Mouse (Mus musculus): ENCODE measurements around the gene 4933411K16Rik. TPM values are rescaled to one million over a fixed set of nuclear protein-coding genes. Genes with fewer than 3 reads are reported as not detected.
"Not testable (repeated sequence)": the region's sequence is repeated elsewhere in the genome, so short reads cannot be mapped to it uniquely, and the experiment has no call there.

The 4933411K16Rik gene
- polyA plus RNA-seq, 1 experiment from 2014 or later: 2.7 TPM

GRCm38 (mm10) chr19:42071886-42072608 lies 20.0 kb downstream of the 4933411K16Rik start:
- DNase-seq (ENCODE audit: low read depth, low spot score) (no peak), ATAC-seq (peak; percentile 6)
- TF ChIP-seq CTCF (IDR thresholded peaks at IDR 0.05): no peak
- in situ Hi-C loops (cut with MboI; ENCODE audit: low pct_unique_long_range_greater_than_20kb): loop anchor here (5.0 kb wide), 1 partner anchor 40 kb away; no protein-coding TSS in a partner anchor
- ChIA-PET POLR2A (interaction anchor here (1.2 to 2.4 kb wide), 2 partner anchors 17 to 37 kb away, joined by 3 to 5 read pairs; no protein-coding TSS in a partner anchor), CTCF (interaction anchor here (0.6 to 9.4 kb wide), 16 partner anchors 8 to 102 kb away, joined by 3 to 154 read pairs (median 8); partner anchors contain the start of genes 4933411K16Rik, Ankrd2, Hoga1 and Morn4)
- H3K27me3 ChIP-seq: no peaks in the 10 kb centered on the region

GRCm38 (mm10) chr19:42072802-42073201 lies 20.8 kb downstream of the 4933411K16Rik start:
- CTCF ChIA-PET: interaction anchor here (0.6 to 9.4 kb wide), 14 partner anchors 8 to 103 kb away, joined by 3 to 154 read pairs (median 9); partner anchors contain the start of genes 4933411K16Rik, Ankrd2, Hoga1 and Morn4
- H3K27me3 ChIP-seq: no peaks in the 10 kb centered on the region
- POLR2A ChIA-PET: interaction anchor here (1.2 to 2.4 kb wide), 2 partner anchors 18 to 38 kb away, joined by 3 to 5 read pairs; no protein-coding TSS in a partner anchor
- ATAC-seq: peak; percentile 79
- peak; percentile 88 for TF ChIP-seq CTCF (IDR thresholded peaks at IDR 0.05)
- DNase-seq (ENCODE audit: low read depth, low spot score): peak; percentile 81
- in situ Hi-C loops (cut with MboI; ENCODE audit: low pct_unique_long_range_greater_than_20kb): loop anchor here (5.0 kb wide), 1 partner anchor 41 kb away; no protein-coding TSS in a partner anchor

DNA sequence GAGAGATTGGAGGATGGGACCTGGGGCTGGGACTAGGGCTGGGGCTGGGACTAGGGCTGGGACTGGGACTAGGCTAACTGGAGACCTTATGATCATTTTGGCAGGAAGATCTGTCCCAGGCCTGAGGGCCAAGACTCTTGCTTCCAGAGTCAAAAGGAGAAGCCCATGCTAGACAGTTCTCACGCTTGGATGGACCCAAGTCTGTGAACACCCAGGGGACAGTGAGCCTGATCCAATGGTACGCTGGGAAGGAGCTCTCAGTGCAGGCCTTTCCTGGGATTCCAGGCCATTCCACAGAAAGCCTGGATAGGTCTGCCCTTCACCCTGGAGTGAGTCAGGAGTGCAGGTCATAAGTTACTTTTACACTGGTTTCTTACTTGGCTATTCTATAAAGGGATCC lies 23.0 kb downstream of the 4933411K16Rik start:
- POLR2A ChIA-PET: interaction anchor here (2.0 kb wide), 1 partner anchor 40 kb away, joined by 8 read pairs; the partner anchor contains the start of gene Ankrd2
- DNase-seq (ENCODE audit: low read depth, low spot score): no peak

DNA sequence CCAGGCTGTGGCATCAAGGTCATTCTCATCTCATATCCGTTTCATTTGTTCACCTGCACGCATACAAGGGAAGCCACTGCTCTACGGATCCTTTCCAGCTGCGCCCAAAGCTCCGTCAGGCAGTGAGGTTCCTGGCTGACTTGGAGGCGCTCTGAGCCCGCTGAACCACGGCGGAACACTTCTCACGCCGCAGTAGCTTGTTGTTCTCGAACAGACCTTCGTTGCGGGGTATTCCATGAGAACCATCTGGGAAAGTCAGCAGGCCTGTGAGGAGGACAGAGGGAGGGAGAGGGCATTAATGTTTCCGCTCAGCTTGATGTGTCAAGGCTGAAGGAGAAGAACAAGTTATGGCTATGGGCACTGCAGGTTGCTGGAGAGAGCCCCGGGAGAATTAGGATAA lies 23.9 kb downstream of the 4933411K16Rik start:
- DNase-seq (ENCODE audit: low read depth, low spot score): no peak
- in situ Hi-C loops (cut with MboI; ENCODE audit: low pct_unique_long_range_greater_than_20kb): no loop called here
- CTCF ChIA-PET: interaction anchor here (9.4 kb wide), 1 partner anchor 41 kb away, joined by 154 read pairs; the partner anchor contains the start of gene Ankrd2
- ATAC-seq: no peak
- no peak for TF ChIP-seq CTCF (IDR thresholded peaks at IDR 0.05)
- POLR2A ChIA-PET: interaction anchor here (0.6 to 2.0 kb wide), 2 partner anchors 33 to 41 kb away, joined by 3 to 8 read pairs; partner anchors contain the start of gene Ankrd2
- H3K27me3 ChIP-seq: no peaks in the 10 kb centered on the region

More for the DNA sequence above, 23.0 kb downstream of the 4933411K16Rik start:
- no peak for ATAC-seq
- TF ChIP-seq CTCF (IDR thresholded peaks at IDR 0.05): no peak
- in situ Hi-C loops (cut with MboI; ENCODE audit: low pct_unique_long_range_greater_than_20kb): no loop called here
- no peaks in the 10 kb centered on the region for H3K27me3 ChIP-seq
- CTCF ChIA-PET: interaction anchor here (1.6 to 9.4 kb wide), 6 partner anchors 12 to 73 kb away, joined by 3 to 154 read pairs (median 8); partner anchors contain the start of genes Ankrd2, Hoga1 and Morn4

- no peak for DNase-seq (ENCODE audit: low read depth, low spot score)
- ChIA-PET CTCF (interaction anchor here (2.3 to 3.7 kb wide), 4 partner anchors 8 to 84 kb away, joined by 5 to 21 read pairs (median 12); partner anchors contain the start of genes Ankrd2 and Pi4k2a), POLR2A (interaction anchor here (1.5 kb wide), 1 partner anchor 53 kb away, joined by 4 read pairs; no protein-coding TSS in a partner anchor)
- no peaks in the 10 kb centered on the region for H3K27me3 ChIP-seq
- no peak for ATAC-seq
- in situ Hi-C loops (cut with MboI; ENCODE audit: low pct_unique_long_range_greater_than_20kb): no loop called here
- no peak for TF ChIP-seq CTCF (IDR thresholded peaks at IDR 0.05)
These were observed 26.5 kb downstream of the 4933411K16Rik start for GRCm38 (mm10) chr19:42078566-42078965.

- ChIA-PET CTCF (interaction anchor here (2.3 to 3.7 kb wide), 4 partner anchors 9 to 85 kb away, joined by 5 to 21 read pairs (median 12); partner anchors contain the start of genes Ankrd2 and Pi4k2a), POLR2A (interaction anchor here (0.8 to 1.5 kb wide), 3 partner anchors 11 to 53 kb away, joined by 3 to 5 read pairs (median 4); partner anchors contain the start of gene Pi4k2a)
- no peak for TF ChIP-seq CTCF (IDR thresholded peaks at IDR 0.05)
- no peak for ATAC-seq
- no peak for DNase-seq (ENCODE audit: low read depth, low spot score)
- no peaks in the 10 kb centered on the region for H3K27me3 ChIP-seq
- in situ Hi-C loops (cut with MboI; ENCODE audit: low pct_unique_long_range_greater_than_20kb): no loop called here
These were observed 27.0 kb downstream of the 4933411K16Rik start for GRCm38 (mm10) chr19:42079006-42079405.

GRCm38 (mm10) chr19:42079950-42080349 lies 27.9 kb downstream of the 4933411K16Rik start:
- CTCF ChIA-PET: interaction anchor here (0.9 to 3.7 kb wide), 10 partner anchors 8 to 86 kb away, joined by 3 to 21 read pairs (median 4); partner anchors contain the start of genes Ankrd2, Hoga1 and Pi4k2a
- no peak for TF ChIP-seq CTCF (IDR thresholded peaks at IDR 0.05)

GRCm38 (mm10) chr19:42080469-42080868 lies 28.4 kb downstream of the 4933411K16Rik start:
- POLR2A ChIA-PET: interaction anchor here (0.6 to 1.2 kb wide), 2 partner anchors 9 to 20 kb away, joined by 3 to 4 read pairs; no protein-coding TSS in a partner anchor
- no peaks in the 10 kb centered on the region for H3K27me3 ChIP-seq
- DNase-seq (ENCODE audit: low read depth, low spot score): no peak
- TF ChIP-seq CTCF (IDR thresholded peaks at IDR 0.05): no peak
- in situ Hi-C loops (cut with MboI; ENCODE audit: low pct_unique_long_range_greater_than_20kb): no loop called here
- CTCF ChIA-PET: interaction anchor here (0.9 to 3.7 kb wide), 10 partner anchors 8 to 86 kb away, joined by 3 to 21 read pairs (median 4); partner anchors contain the start of genes Ankrd2, Hoga1 and Pi4k2a
- ATAC-seq: no peak

More at GRCm38 (mm10) chr19:42079950-42080349, 27.9 kb downstream of the 4933411K16Rik start:
- ATAC-seq (peak; percentile 81), DNase-seq (ENCODE audit: low read depth, low spot score) (no peak)
- no peaks in the 10 kb centered on the region for H3K27me3 ChIP-seq
- POLR2A ChIA-PET: interaction anchor here (0.8 to 1.4 kb wide), 3 partner anchors 9 to 48 kb away, joined by 3 to 5 read pairs (median 4); partner anchors contain the start of gene Pi4k2a
- in situ Hi-C loops (cut with MboI; ENCODE audit: low pct_unique_long_range_greater_than_20kb): no loop called here

GRCm38 (mm10) chr19:42081613-42082012 lies 29.6 kb downstream of the 4933411K16Rik start:
- H3K27me3 ChIP-seq; ATAC-seq; in situ Hi-C loops (cut with MboI; ENCODE audit: low pct_unique_long_range_greater_than_20kb); DNase-seq (ENCODE audit: low read depth, low spot score): not testable (repeated sequence)
- ChIA-PET POLR2A (interaction anchor here (0.7 to 0.9 kb wide), 3 partner anchors 7 to 80 kb away, joined by 3 read pairs; no protein-coding TSS in a partner anchor), CTCF (interaction anchor here (1.8 kb wide), 1 partner anchor 9 kb away, joined by 6 read pairs; no protein-coding TSS in a partner anchor)

DNA sequence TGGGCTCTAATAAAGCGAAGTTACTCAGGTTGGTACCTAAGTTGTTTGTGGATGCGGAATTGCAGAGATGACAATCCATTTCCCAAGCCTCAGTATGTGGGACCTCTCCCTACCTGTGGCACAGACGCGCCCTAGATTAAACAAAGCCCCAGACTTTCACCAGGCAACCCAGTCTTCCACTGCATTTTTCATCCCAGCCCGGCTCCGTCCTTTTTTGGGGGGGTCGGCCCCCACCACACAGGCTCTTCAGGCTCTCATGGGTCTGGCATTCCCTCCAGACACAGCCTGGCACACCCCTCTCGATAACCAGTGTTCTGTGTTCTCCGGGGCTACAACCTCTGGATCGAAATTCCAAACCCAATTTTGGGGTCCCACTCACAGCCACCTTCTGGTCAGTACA lies 33.6 kb downstream of the 4933411K16Rik start:
- no peak for TF ChIP-seq CTCF (IDR thresholded peaks at IDR 0.05)
- ChIA-PET CTCF (no interaction called here), POLR2A (no interaction called here)
- ATAC-seq (no peak), DNase-seq (ENCODE audit: low read depth, low spot score) (no peak)
- in situ Hi-C loops (cut with MboI; ENCODE audit: low pct_unique_long_range_greater_than_20kb): no loop called here
- H3K27me3 ChIP-seq: no peaks in the 10 kb centered on the region
